ENCODE assay signal across 8 mouse cellular contexts in the genomic region with DNA sequence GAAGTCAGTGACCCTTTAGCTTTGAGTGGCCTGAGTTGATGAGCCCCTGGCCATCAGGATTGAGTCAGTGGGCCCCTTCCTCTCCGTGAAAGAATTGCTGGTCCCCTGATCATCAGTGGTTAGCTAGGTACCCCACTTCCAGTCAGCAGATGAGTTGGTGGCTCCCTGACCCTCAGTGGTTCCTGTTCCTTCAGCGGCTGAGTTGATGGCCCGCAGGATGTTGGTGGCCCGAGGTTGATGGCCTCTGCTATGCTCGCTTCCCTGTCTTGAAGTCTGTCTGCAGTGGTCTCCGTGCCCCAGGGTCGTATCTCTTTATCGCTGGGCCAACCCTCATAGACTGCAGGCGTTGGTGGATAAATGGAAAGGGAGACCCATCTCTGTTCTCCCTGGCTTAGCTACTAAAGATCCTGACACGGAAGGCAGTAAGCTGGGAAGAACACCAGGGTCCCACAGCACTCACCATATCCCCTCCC. TPM values are rescaled to one million over a fixed set of nuclear protein-coding genes. Genes with fewer than 3 reads are reported as not detected.
DNase-seq lines count a peak whose midpoint lies in the region; ATAC-seq and TF ChIP-seq lines count a peak whose summit lies in the region.

No protein-coding gene starts in this region.

- no peaks in the 10 kb centered on the region for H3K36me3 ChIP-seq in heart, embryonic 14.5 days (ENCODE audit: control insufficient read depth, insufficient read depth, low read length)
- 0 out of 2 replicates have a peak, but pooled peaks cover 4% of the 10 kb centered on the region for H3K36me3 ChIP-seq in E14TG2a.4 (ENCODE audit: insufficient read depth, low read length)
- no peaks in the 10 kb centered on the region for H3K36me3 ChIP-seq in limb, embryonic 15.5 days
- H3K36me3 ChIP-seq in stomach, embryonic 14.5 days (ENCODE audit: control insufficient read depth, insufficient read depth, low read length), result no peaks in the 10 kb centered on the region

- WGBS in heart, embryonic 14.5 days, result 2% methylated on average over 10 of the region's 10 CpGs
- 2% methylated on average over 10 of the region's 10 CpGs for WGBS in limb, embryonic 15.5 days
- WGBS in stomach, embryonic 14.5 days, result 3% methylated on average over 10 of the region's 10 CpGs

- no peak for DNase-seq in heart, postnatal 14 days
- DNase-seq in thymus, postnatal 0 days (ENCODE audit: low spot score), result no peak
- no peak for DNase-seq in layer of hippocampus, adult 11-12 months (ENCODE audit: low spot score)

- H3K4me1 ChIP-seq in heart, embryonic 14.5 days (ENCODE audit: control insufficient read depth in 2 of 2, insufficient read depth in 2 of 2, low read length in 2 of 2), result peaks cover 3 to 9% of the 10 kb centered on the region in 2 experiments; a peak in 2 of 4 replicates
- H3K4me1 ChIP-seq in E14TG2a.4 (replicated peaks; ENCODE audit: low read depth, low read length), result peaks cover 6% of the 10 kb centered on the region
- peaks cover 10% of the 10 kb centered on the region for H3K4me1 ChIP-seq in limb, embryonic 15.5 days
- 0 out of 2 replicates have a peak, but pooled peaks cover 3% of the 10 kb centered on the region for H3K4me1 ChIP-seq in stomach, embryonic 14.5 days (ENCODE audit: control insufficient read depth, insufficient read depth, low read length)

- H3K4me2 ChIP-seq in heart, embryonic 14.5 days (ENCODE audit: low read length), result peak overlapping the region; percentile 84
- H3K4me2 ChIP-seq in limb, embryonic 15.5 days, result peak overlapping the region; percentile 71
- H3K4me2 ChIP-seq in stomach, embryonic 14.5 days (replicated peaks; ENCODE audit: low read depth, low read length), result peak overlapping the region; percentile 62

- no peaks in the 10 kb centered on the region for H3K27me3 ChIP-seq in heart, embryonic 14.5 days (ENCODE audit: control insufficient read depth, insufficient read depth, low read length)
- H3K27me3 ChIP-seq in E14TG2a.4 (ENCODE audit: insufficient read depth, low read length), result peaks cover 2% of the 10 kb centered on the region; the same call in 1 of the 2 replicates
- H3K27me3 ChIP-seq in limb, embryonic 15.5 days, result no peaks in the 10 kb centered on the region
- H3K27me3 ChIP-seq in stomach, embryonic 14.5 days (ENCODE audit: control insufficient read depth, insufficient read depth, low read length), result no peaks in the 10 kb centered on the region

- H3K4me3 ChIP-seq in heart, embryonic 14.5 days (ENCODE audit: control insufficient read depth in 1 of 2, insufficient read depth in 1 of 2, low read depth in 1 of 2, low read length in 2 of 2), result peak overlapping the region; percentile 86 to 92
- H3K4me3 ChIP-seq in E14TG2a.4 (replicated peaks; ENCODE audit: low read length), result peak overlapping the region; percentile 84
- peak overlapping the region; percentile 77 for H3K4me3 ChIP-seq in limb, embryonic 15.5 days
- H3K4me3 ChIP-seq in stomach, embryonic 14.5 days (ENCODE audit: low read depth, low read length), result peak overlapping the region; percentile 79

- H3K9ac ChIP-seq in heart, embryonic 14.5 days (ENCODE audit: low read length), result peak overlapping the region; percentile 91
- peak overlapping the region; percentile 39; the same call in 1 of the 2 replicates for H3K9ac ChIP-seq in limb, embryonic 15.5 days
- peak overlapping the region; percentile 71; the same call in 1 of the 2 replicates for H3K9ac ChIP-seq in stomach, embryonic 14.5 days (replicated peaks; ENCODE audit: low read depth, low read length)

- TF ChIP-seq CTCF in E14TG2a.4 (conservative IDR thresholded peaks at IDR 0.05; ENCODE audit: low read length), result no peak

- no peak for ATAC-seq in heart, embryonic 14.5 days (ENCODE audit: insufficient number of reproducible peaks, insufficient read depth, low FRiP score, low read depth)
- peak; percentile 39 for ATAC-seq in erythroid progenitor cell, adult 5-6 weeks (replicated peaks; ENCODE audit: low FRiP score, poor library complexity, severe bottlenecking)
- no peak; the same call in 1 of the 2 replicates for ATAC-seq in limb, embryonic 15.5 days (ENCODE audit: insufficient number of reproducible peaks, low FRiP score, low TSS enrichment, low read depth)
- no peak for ATAC-seq in stomach, embryonic 14.5 days (ENCODE audit: insufficient number of reproducible peaks, insufficient read depth, low FRiP score, low read depth)

- H3K27ac ChIP-seq in heart, embryonic 14.5 days (replicated peaks in 1 of 2; ENCODE audit: control insufficient read depth in 1 of 2, insufficient read depth in 1 of 2, low read depth in 2 of 2, low read length in 2 of 2), result no peak overlapping the region; a peak in 1 of 4 replicates
- peak overlapping the region; percentile 85; the same call in 1 of the 2 replicates for H3K27ac ChIP-seq in limb, embryonic 15.5 days
- no peak overlapping the region for H3K27ac ChIP-seq in stomach, embryonic 14.5 days (ENCODE audit: low read length)

- H3K9me3 ChIP-seq in heart, embryonic 14.5 days (ENCODE audit: control insufficient read depth, low read length), result no peaks in the 10 kb centered on the region
- H3K9me3 ChIP-seq in E14TG2a.4 (ENCODE audit: low read length), result no peaks in the 10 kb centered on the region
- no peaks in the 10 kb centered on the region for H3K9me3 ChIP-seq in limb, embryonic 15.5 days
- no peaks in the 10 kb centered on the region for H3K9me3 ChIP-seq in stomach, embryonic 14.5 days (ENCODE audit: control insufficient read depth, low read depth, low read length)

- intact Hi-C loops in heart, postnatal 14 days (cut with DNase I), result no loop called here

RNA-seq across cellular contexts. Expression of a gene that starts 0.4 kb away (rescaled TPM):
- polyA plus RNA-seq in heart, embryonic 14.5 days (2014; fragmentation: Nextera tagmentation; extraction: Ambion mirVana), result 4.9 TPM in 2 replicates
- total RNA-seq in heart, postnatal 14 days (2021), result 1 to 10 TPM; 1.2 to 1.5 TPM
- total RNA-seq in erythroid progenitor cell, adult 5-6 weeks (2015; ENCODE audit: low replicate concordance), result 0.72 TPM in 1 of 2 replicates, not detected in the other
- total RNA-seq in erythroid progenitor cell, adult 5-6 weeks (2017; ENCODE audit: low replicate concordance), result 0.83 and 2.6 TPM in 2 replicates
- 6.7 and 8.0 TPM in 2 replicates for polyA plus RNA-seq in limb, embryonic 15.5 days (2015; fragmentation: Nextera tagmentation; extraction: Ambion mirVana)
- 8.1 and 9.2 TPM in 2 replicates for polyA plus RNA-seq in stomach, embryonic 14.5 days (2014; fragmentation: Nextera tagmentation; extraction: Ambion mirVana)
- 4.6 and 5.0 TPM in 2 replicates for polyA plus RNA-seq in thymus, postnatal 0 days (2015; fragmentation: Nextera tagmentation; extraction: Ambion mirVana)

RNA-seq across cellular contexts. Expression of a gene that starts 0.6 kb away (rescaled TPM):
- polyA plus RNA-seq in heart, embryonic 14.5 days (2014; fragmentation: Nextera tagmentation; extraction: Ambion mirVana), result 0.50 and 0.67 TPM in 2 replicates
- total RNA-seq in heart, postnatal 14 days (2021), result under 1 TPM; 0.76 to 0.79 TPM
- 1.8 and 12.6 TPM in 2 replicates for total RNA-seq in erythroid progenitor cell, adult 5-6 weeks (2015; ENCODE audit: low replicate concordance)
- 2.1 and 16.5 TPM in 2 replicates for total RNA-seq in erythroid progenitor cell, adult 5-6 weeks (2017; ENCODE audit: low replicate concordance)
- 2.5 and 3.5 TPM in 2 replicates for polyA plus RNA-seq in limb, embryonic 15.5 days (2015; fragmentation: Nextera tagmentation; extraction: Ambion mirVana)
- polyA plus RNA-seq in stomach, embryonic 14.5 days (2014; fragmentation: Nextera tagmentation; extraction: Ambion mirVana), result 2.0 and 2.3 TPM in 2 replicates
- 1.8 and 2.6 TPM in 2 replicates for polyA plus RNA-seq in thymus, postnatal 0 days (2015; fragmentation: Nextera tagmentation; extraction: Ambion mirVana)

RNA-seq across cellular contexts. Expression of a gene that starts 36.2 kb away (rescaled TPM):
- 1.7 and 2.2 TPM in 2 replicates for polyA plus RNA-seq in heart, embryonic 14.5 days (2014; fragmentation: Nextera tagmentation; extraction: Ambion mirVana)
- total RNA-seq in heart, postnatal 14 days (2021), result 1 to 10 TPM; 3.2 to 6.6 TPM
- total RNA-seq in erythroid progenitor cell, adult 5-6 weeks (2015; ENCODE audit: low replicate concordance), result not detected in 2 replicates
- total RNA-seq in erythroid progenitor cell, adult 5-6 weeks (2017; ENCODE audit: low replicate concordance), result 0.23 TPM in 1 of 2 replicates, not detected in the other
- 5.6 and 7.5 TPM in 2 replicates for polyA plus RNA-seq in limb, embryonic 15.5 days (2015; fragmentation: Nextera tagmentation; extraction: Ambion mirVana)
- polyA plus RNA-seq in stomach, embryonic 14.5 days (2014; fragmentation: Nextera tagmentation; extraction: Ambion mirVana), result 2.4 and 3.1 TPM in 2 replicates
- polyA plus RNA-seq in thymus, postnatal 0 days (2015; fragmentation: Nextera tagmentation; extraction: Ambion mirVana), result 0.22 and 1.1 TPM in 2 replicates

Comparison
In these comparisons a context has a peak if more than half of its experiments do, and no peak if none do; other contexts are left out.
1. H3K9ac ChIP-seq: peak in every context shown above with its lines; median percentile 91 in heart, embryonic 14.5 days; 71 in stomach, embryonic 14.5 days; 39 in limb, embryonic 15.5 days.